Mouse (Mus musculus) heart, postnatal 0 days (tissue): ENCODE data around the gene Engase.

Source experiments
- CTCF ChIP-seq: IDR thresholded peaks from 2 replicates; pipeline ENCODE4 v1.5.1; 2016; ENCODE audit warnings: antibody characterized with exemption, control low read depth, low read depth
- EP300 ChIP-seq: IDR thresholded peaks from 2 replicates; pipeline ENCODE4 v1.6.1; 2016; ENCODE audit warnings: antibody characterized with exemption, low read depth

DNA sequence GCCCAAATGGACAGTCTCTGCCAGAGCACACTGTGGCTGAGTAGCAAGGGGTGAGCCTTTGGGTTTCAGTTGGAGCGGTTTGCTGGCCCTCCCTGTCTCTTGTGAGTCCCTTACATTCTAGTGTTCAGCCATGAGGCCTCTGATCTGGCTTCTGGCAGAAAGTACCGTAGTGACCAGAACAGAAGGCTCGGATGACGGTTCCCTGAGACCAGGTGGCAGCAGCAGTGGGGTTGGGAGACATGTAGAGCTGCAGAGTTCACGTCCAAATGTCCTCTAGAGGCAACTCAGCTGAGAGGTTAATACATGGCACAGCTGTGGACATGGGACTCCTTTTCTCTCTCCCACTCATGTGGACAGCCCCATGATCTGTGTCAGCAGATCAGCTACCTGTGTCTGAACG, 30.5 kb downstream of the Engase start:
- TF ChIP-seq EP300 (no peak), CTCF (no peak)
